Mouse (Mus musculus) MEL (cell line): ENCODE measurements around the gene Cd70.

Source experiments
- CTCF ChIP-seq, 3 experiments: IDR thresholded peaks in 2 of 3; conservative IDR thresholded peaks in 1 of 3; 2 replicates each; pipeline ENCODE4 v1.5.1; 2011 to 2012; ENCODE audit warnings: low read length in 3 of 3, low read depth in 2 of 3, mild to moderate bottlenecking in 2 of 3, improper control_type of control experiment in 1 of 3, inconsistent platforms in 1 of 3, mixed read lengths in 1 of 3, moderate library complexity in 1 of 3; ENCODE audit not compliant: control insufficient read depth in 1 of 3, insufficient read depth in 1 of 3, poor library complexity in 1 of 3, severe bottlenecking in 1 of 3
- MAFK ChIP-seq: IDR thresholded peaks from 2 replicates; pipeline ENCODE4 v1.6.1; 2011; ENCODE audit warnings: low read depth, mild to moderate bottlenecking, low read length, improper control_type of control experiment, borderline replicate concordance
- MAZ ChIP-seq: IDR thresholded peaks from 2 replicates; pipeline ENCODE4 v1.6.1; 2012; ENCODE audit warnings: low read depth, mild to moderate bottlenecking, inconsistent platforms, low read length, improper control_type of control experiment
- POLR2AphosphoS5 ChIP-seq: IDR thresholded peaks from 2 replicates; pipeline ENCODE4 v1.6.1; 2012; ENCODE audit warnings: low read depth, borderline replicate concordance, mild to moderate bottlenecking, inconsistent platforms, low read length, moderate library complexity, mixed read lengths
- RCOR1 ChIP-seq: IDR thresholded peaks from 2 replicates; pipeline ENCODE4 v1.6.1; 2012; ENCODE audit warnings: low read depth, mild to moderate bottlenecking, inconsistent platforms, low read length, improper control_type of control experiment

GRCm38 (mm10) chr17:57182871-57183270 lies 33.3 kb upstream of the Cd70 start:
- TF ChIP-seq MAZ: no peak
- no peak for TF ChIP-seq RCOR1
- TF ChIP-seq CTCF (IDR thresholded peaks at IDR 0.05 in 2 of 3, conservative IDR thresholded peaks at IDR 0.05 in 1 of 3; ENCODE audit: control insufficient read depth in 1 of 3, insufficient read depth in 1 of 3, low read depth in 2 of 3, low read length in 3 of 3, poor library complexity in 1 of 3, severe bottlenecking in 1 of 3): no peak
- TF ChIP-seq POLR2AphosphoS5: no peak
- TF ChIP-seq MAFK: no peak
